Mouse (Mus musculus) midbrain, embryonic 16.5 days (tissue): ENCODE results near the gene Hist1h2bh. TPM values are rescaled to one million over a fixed set of nuclear protein-coding genes. Genes with fewer than 3 reads are reported as not detected.
A peak's percentile ranks its signal among the peaks of the same experiment; 100 is the strongest.
"Not testable (repeated sequence)": the region's sequence is repeated elsewhere in the genome, so short reads cannot be mapped to it uniquely, and the experiment has no call there.

Experiments used
- ATAC-seq: fragments of 200-750 bp; cut with Nextera tagmentation; 2 replicates; pipeline ENCODE4 v1.8.0; 2017; ENCODE audit warnings: moderate TSS enrichment
- H3K27ac ChIP-seq: fragments of 300-500 bp; sonication (generic); 2 replicates; pipeline ENCODE4 v1.5.1; 2014; ENCODE audit warnings: mild to moderate bottlenecking, low read length, mixed read lengths
- H3K27me3 ChIP-seq: fragments of 300-500 bp; sonication (generic); 2 replicates; pipeline ENCODE4 v1.6.1; 2014; ENCODE audit warnings: low read depth, low read length, mixed read lengths; ENCODE audit not compliant: control insufficient read depth, insufficient read depth
- H3K36me3 ChIP-seq: fragments of 300-500 bp; sonication (generic); 2 replicates; pipeline ENCODE4 v1.6.1; 2014; ENCODE audit warnings: mild to moderate bottlenecking, low read length, moderate library complexity, mixed read lengths; ENCODE audit not compliant: control insufficient read depth, insufficient read depth
- H3K4me1 ChIP-seq: fragments of 300-500 bp; sonication (generic); 2 replicates; pipeline ENCODE4 v1.6.1; 2014; ENCODE audit warnings: mild to moderate bottlenecking, low read length, mixed read lengths; ENCODE audit not compliant: control insufficient read depth, insufficient read depth
- H3K4me2 ChIP-seq: fragments of 300-500 bp; sonication (generic); 2 replicates; pipeline ENCODE4 v1.6.1; 2014; ENCODE audit warnings: mild to moderate bottlenecking, low read length, mixed read lengths
- H3K4me3 ChIP-seq: fragments of 300-500 bp; sonication (generic); 2 replicates; pipeline ENCODE4 v1.5.1; 2014; ENCODE audit warnings: low read depth, mild to moderate bottlenecking, low read length, moderate library complexity, mixed read lengths
- H3K9ac ChIP-seq: fragments of 300-500 bp; sonication (generic); 2 replicates; pipeline ENCODE4 v1.6.1; 2014; ENCODE audit warnings: low read depth, low read length, mixed read lengths
- H3K9me3 ChIP-seq: fragments of 300-500 bp; sonication (generic); replicated peaks from 2 replicates; pipeline ENCODE4 v1.6.1; 2014; ENCODE audit warnings: mild to moderate bottlenecking, low read length, mixed read lengths; ENCODE audit not compliant: control insufficient read depth, poor library complexity, severe bottlenecking
- WGBS: fragments of 180-500 bp; shearing (Covaris S2); extraction: QIAGEN DNeasy Blood & Tissue Kit; methylation state at CpG from one replicate; pipeline ENCODE4 v1.1.7; 2014; 5-methylcytosine and 5-hydroxymethylcytosine counted together
- polyA plus RNA-seq: library from polyadenylated mRNA; unstranded; fragments of >200 nt; fragmentation: Nextera tagmentation; extraction: Ambion mirVana; gene quantifications from 2 replicates; pipeline ENCODE4 v1.2.1, GENCODE M21; 2015

The Hist1h2bh gene
- polyA plus RNA-seq, 1 experiment from 2014 or later: not detected

DNA sequence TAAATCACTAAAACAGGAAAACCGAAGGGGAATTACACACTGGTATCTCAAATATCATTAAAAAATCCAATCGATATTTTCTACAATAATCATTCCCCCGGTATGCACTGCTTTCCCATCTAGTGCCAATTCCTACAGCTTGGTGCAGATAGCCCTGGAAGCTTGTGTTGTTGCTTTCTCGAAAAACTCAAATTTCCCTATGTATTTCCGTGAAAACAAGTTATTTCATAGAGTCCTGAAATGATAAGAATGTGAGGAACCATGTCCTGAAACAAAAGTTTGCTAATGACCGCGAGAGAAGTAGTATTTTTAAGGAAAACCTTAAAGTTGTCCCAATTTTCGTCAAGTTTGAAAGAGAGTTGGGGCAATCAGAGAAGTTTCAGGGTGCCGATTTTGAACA lies 11.2 kb upstream of the Hist1h2bh start:
- Histone ChIP-seq H3K27me3 (no peaks in the 10 kb centered on the region), H3K36me3 (no peaks in the 10 kb centered on the region), H3K4me1 (peaks cover 23% of the 10 kb centered on the region), H3K9me3 (no peaks in the 10 kb centered on the region), H3K9ac (peak overlapping the region; percentile 63), H3K4me2 (peak overlapping the region; percentile 96), H3K4me3 (peak overlapping the region; percentile 46), H3K27ac (peak overlapping the region; percentile 78)
- ATAC-seq: no peak
- 20% methylated on average over 9 of the region's 9 CpGs for WGBS

DNA sequence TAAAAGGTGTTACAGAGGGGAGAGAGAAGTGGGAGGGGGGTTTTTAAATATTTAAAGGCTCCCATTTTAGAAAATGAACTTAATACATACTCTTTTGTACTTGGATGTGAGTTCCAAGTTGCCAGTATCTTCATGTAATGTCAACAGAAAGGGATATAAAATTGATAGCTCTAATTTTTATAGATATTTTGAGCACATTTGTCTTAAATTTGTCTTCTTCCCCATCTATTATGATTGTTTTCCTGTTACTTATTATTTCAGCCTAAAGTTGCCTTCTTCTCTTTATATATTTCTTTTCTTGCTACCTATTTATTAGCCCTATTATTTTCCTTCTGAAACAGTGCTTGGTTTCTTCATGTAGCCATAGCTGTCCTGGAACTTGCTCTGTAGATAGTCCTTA lies 9.8 kb upstream of the Hist1h2bh start, which contains the start of gene Hist1h1d:
Hist1h1d (plus strand) TSS at position 301 of the 400 bp plus-strand sequence.
- Histone ChIP-seq H3K4me3 (no peak within 1 kb of the TSS), H3K4me2 (no peak within 1 kb of the TSS; the same call in 1 of the 2 replicates), H3K4me1 (peaks cover 23% of the 10 kb centered on the region), H3K9ac (no peak within 1 kb of the TSS), H3K36me3 (no peaks in the 10 kb centered on the region), H3K27me3 (no peaks in the 10 kb centered on the region), H3K27ac (no peak within 1 kb of the TSS; the same call in 1 of the 2 replicates), H3K9me3 (no peaks in the 10 kb centered on the region)
- no peak for ATAC-seq

DNA sequence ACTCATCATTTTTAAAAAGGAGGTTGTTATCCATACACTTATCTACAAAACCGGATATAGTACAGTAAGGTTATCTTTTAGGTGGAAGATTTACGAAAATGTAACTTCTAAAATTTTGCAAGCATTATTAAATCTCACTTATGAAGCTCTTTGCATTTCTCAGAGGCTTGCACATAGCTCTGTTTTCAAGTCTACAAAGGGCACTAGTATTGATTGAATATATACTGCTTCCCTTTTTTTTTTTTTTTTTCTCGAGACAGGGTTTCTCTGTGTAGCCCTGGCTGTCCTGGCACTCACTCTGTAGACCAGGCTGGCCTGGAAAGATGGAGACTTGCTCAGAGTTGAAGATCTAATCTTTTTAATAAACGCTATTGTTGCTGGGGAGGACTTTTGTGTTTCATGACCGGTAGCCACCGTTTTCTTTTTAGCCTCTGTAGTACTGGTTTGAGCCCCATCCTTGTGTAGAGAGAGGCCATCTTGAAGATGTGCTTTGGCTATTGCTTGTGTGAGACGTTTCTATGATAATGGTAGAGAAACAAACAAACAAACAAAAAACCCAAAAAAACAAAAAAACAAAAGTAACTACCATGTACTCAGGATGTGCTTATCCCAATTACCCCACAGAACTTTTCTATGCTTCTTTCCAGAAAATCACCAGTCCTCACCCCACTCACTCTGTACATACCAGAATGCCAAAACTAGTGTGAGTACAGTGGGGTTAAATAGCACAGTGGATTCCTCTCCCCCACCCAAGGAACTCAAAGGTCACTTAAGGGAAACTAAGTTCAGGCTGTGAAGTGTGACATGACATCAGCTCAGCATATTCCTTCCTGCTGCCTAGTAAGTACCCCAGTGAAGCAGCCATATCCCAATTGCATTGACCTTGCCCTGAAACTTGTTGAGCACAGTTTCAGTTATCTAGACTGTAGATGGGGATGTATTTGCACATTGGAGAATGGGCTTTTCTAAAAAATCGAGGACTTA lies 9.0 kb upstream of the Hist1h2bh start:
- Histone ChIP-seq H3K27ac (peak overlapping the region; percentile 86), H3K9ac (no peak overlapping the region), H3K4me1 (peaks cover 23% of the 10 kb centered on the region), H3K4me2 (peak overlapping the region; percentile 67), H3K9me3 (no peaks in the 10 kb centered on the region), H3K4me3 (peak overlapping the region; percentile 45), H3K36me3 (no peaks in the 10 kb centered on the region), H3K27me3 (no peaks in the 10 kb centered on the region)
- no peak for ATAC-seq
- 48% methylated on average over 8 of the region's 8 CpGs for WGBS

DNA sequence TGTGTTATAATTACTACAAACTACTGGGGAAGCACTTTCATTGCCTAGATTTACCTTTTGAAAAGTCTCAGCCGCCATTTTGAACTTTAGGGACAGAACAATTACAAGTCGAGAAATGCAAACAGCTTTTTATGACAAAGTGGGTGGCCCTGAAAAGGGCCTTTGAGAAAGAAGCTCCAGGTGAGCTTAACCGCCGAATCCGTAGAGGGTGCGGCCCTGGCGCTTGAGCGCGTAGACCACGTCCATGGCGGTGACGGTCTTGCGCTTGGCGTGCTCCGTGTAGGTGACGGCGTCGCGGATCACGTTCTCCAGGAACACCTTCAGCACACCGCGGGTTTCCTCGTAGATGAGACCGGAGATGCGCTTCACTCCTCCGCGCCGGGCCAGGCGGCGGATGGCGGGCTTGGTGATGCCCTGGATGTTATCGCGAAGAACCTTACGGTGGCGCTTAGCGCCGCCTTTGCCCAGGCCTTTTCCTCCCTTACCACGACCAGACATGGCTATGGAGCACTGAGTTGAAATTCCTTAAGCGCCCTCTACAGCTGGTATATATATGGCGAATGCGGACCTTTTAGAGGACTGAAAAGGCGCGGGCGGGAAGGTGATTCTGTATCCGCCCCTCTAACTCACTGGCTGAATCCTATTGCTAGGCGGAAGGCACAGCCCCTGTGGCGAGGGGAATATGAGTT lies 8.1 kb upstream of the Hist1h2bh start, which contains the start of gene Hist1h4f:
Hist1h4f (minus strand) TSS at position 503 of the 689 bp plus-strand sequence.
- ATAC-seq: peak; percentile 93
- H3K36me3 ChIP-seq, H3K9me3 ChIP-seq, H3K27me3 ChIP-seq: not testable (repeated sequence)
- peak within 1 kb of the TSS; percentile 86 for H3K27ac ChIP-seq
- H3K9ac ChIP-seq: peak within 1 kb of the TSS; percentile 55
- H3K4me2 ChIP-seq: peak within 1 kb of the TSS; percentile 67
- peaks cover 21% of the 10 kb centered on the region for H3K4me1 ChIP-seq
- under 1% methylated on average over 42 of the region's 47 CpGs for WGBS
- peak within 1 kb of the TSS; percentile 45 for H3K4me3 ChIP-seq

DNA sequence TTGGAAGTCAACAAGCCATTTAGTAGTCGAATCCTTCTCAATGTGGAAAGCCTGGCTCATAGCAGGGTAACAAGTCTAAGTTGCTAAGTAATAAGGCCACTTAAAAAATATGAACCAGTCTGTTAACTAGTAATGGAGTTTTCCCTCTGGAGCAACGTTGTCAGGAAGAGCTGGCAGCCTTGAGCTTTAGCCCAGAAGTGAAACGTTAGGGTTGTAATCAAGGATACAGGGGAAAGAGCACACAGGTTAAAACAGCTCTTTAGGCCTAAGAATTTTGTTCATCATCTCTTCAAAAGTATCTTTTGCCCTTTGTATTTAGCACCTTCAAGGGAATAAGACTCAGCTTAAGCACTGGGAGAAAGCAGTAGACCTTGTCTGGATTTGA lies 7.6 kb upstream of the Hist1h2bh start:
- no peaks in the 10 kb centered on the region for H3K9me3 ChIP-seq
- H3K4me1 ChIP-seq: peaks cover 20% of the 10 kb centered on the region
- H3K27me3 ChIP-seq: no peaks in the 10 kb centered on the region
- peak overlapping the region; percentile 86 for H3K27ac ChIP-seq
- H3K4me2 ChIP-seq: peak overlapping the region; percentile 67
- peak overlapping the region; percentile 45 for H3K4me3 ChIP-seq
- ATAC-seq: no peak
- H3K36me3 ChIP-seq: no peaks in the 10 kb centered on the region
- 6% methylated on average over 3 of the region's 3 CpGs for WGBS
- H3K9ac ChIP-seq: peak overlapping the region; percentile 55; the same call in 1 of the 2 replicates

DNA sequence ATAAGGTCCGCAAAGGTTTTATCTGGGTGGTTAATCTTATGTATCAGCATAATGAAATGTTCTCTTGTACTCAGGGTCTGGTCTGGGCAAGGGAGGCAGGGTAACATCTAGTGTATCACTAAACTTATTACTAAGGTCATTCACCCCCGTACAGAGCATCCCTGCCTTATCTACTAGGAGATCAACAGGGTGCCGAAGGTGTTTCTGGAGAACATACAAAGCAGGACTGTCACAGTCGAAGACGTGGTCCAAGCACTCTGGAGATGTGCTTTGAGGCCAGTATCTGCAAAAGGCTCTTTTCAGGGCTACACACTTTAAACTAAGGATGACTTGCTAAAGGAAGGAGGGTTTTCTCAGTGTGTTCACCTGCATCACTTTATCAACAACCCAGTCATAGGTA lies 3.5 kb upstream of the Hist1h2bh start:
- H3K4me3 ChIP-seq: no peak overlapping the region
- H3K27me3 ChIP-seq: no peaks in the 10 kb centered on the region
- no peaks in the 10 kb centered on the region for H3K9me3 ChIP-seq
- ATAC-seq: no peak
- H3K4me1 ChIP-seq: peaks cover 11% of the 10 kb centered on the region
- 79% methylated on average over 5 of the region's 5 CpGs for WGBS
- no peak overlapping the region for H3K27ac ChIP-seq
- no peaks in the 10 kb centered on the region for H3K36me3 ChIP-seq
- no peak overlapping the region for H3K9ac ChIP-seq
- H3K4me2 ChIP-seq: no peak overlapping the region

DNA sequence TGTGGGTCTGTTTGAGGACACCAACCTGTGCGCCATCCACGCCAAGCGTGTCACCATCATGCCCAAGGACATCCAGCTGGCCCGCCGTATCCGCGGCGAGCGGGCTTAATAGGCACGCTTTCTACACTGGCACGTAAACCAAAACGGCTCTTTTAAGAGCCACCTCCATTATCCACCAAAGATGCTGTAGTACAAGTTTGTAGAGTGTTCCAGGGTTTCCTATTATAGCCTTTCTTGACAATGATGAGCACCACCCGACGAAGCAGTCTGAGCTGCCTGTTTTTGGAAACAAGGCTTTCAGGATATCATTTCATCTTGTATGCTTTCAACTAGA lies 1.6 kb upstream of the Hist1h2bh start:
- peak overlapping the region; percentile 46 for H3K4me2 ChIP-seq
- H3K27ac ChIP-seq: peak overlapping the region; percentile 88
- H3K9ac ChIP-seq, ATAC-seq, H3K36me3 ChIP-seq, H3K27me3 ChIP-seq, H3K4me1 ChIP-seq, H3K9me3 ChIP-seq: not testable (repeated sequence)
- 0% methylated on average over 11 of the region's 14 CpGs for WGBS
- H3K4me3 ChIP-seq: peak overlapping the region; percentile 48

DNA sequence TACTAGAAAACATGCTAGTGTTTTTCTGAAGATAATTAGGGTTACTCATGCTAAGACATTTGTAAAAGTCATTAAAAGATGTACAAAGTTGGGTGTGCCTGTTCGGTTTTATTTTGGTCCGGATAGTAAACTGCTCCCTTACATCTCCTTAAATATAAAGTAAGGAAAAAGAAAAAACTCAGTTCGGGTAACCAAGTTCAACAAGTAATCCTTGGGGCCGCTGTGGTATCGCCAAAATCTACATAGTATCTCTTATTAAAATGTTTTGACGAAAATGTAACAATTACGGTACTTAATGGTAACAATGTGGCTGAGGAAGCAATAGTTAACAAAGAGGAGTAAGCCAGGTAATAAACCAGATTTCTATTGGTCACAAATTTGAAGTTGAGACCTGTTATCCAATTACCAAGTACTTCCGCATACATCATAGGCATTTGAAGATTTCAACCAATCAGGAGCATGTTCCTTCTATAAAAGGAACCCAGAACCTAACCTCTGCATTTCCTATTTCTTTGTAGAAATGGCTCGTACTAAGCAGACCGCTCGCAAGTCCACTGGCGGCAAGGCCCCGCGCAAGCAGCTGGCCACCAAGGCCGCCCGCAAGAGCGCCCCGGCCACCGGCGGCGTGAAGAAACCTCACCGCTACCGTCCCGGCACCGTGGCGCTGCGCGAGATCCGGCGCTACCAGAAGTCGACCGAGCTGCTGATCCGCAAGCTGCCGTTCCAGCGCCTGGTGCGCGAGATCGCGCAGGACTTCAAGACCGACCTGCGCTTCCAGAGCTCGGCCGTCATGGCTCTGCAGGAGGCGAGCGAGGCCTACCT lies 984 bp upstream of the Hist1h2bh start, which contains the start of gene Hist1h3f:
Hist1h3f (plus strand) TSS at position 88 of the 822 bp plus-strand sequence.
- peak within 1 kb of the TSS; percentile 48 for H3K4me3 ChIP-seq
- H3K36me3 ChIP-seq: no peaks in the 10 kb centered on the region
- no peaks in the 10 kb centered on the region for H3K9me3 ChIP-seq
- H3K4me2 ChIP-seq: peak within 1 kb of the TSS; percentile 83
- peak; percentile 96 for ATAC-seq
- H3K27ac ChIP-seq: peak within 1 kb of the TSS; percentile 88
- peaks cover 6% of the 10 kb centered on the region for H3K4me1 ChIP-seq
- under 1% methylated on average over 19 of the region's 45 CpGs for WGBS
- H3K27me3 ChIP-seq: no peaks in the 10 kb centered on the region
- peak within 1 kb of the TSS; percentile 65 for H3K9ac ChIP-seq
